Mouse (Mus musculus) liver, embryonic 14.5 days (tissue): ENCODE measurements at regions not wholly inside any gene's neighbourhood (a gene's known extent, or its start where the extent isn't known, plus 50 kb on each side); places are given as distances from the start of the nearest gene placed in this dataset.

Source experiments
- CTCF ChIP-seq: IDR thresholded peaks from 2 replicates; pipeline ENCODE4 v1.5.1; 2016; ENCODE audit warnings: antibody characterized with exemption, low read depth, control low read depth
- EP300 ChIP-seq: IDR thresholded peaks from 2 replicates; pipeline ENCODE4 v1.6.1; 2016; ENCODE audit warnings: antibody characterized with exemption, low read depth

- TF ChIP-seq CTCF (no peak), EP300 (no peak)
Measured at GRCm38 (mm10) chr11:8237556-8237955, 426.8 kb downstream of the Tns3 start.
